Mouse (Mus musculus): Measurements from ENCODE around the gene Nos1ap.

Nos1ap gene

GRCm38 (mm10) chr1:170459896-170460602, 129.6 kb downstream of the Nos1ap start:
- DNase-seq (ENCODE audit: low spot score in 2 of 2): no peak

- no peak for DNase-seq (ENCODE audit: low spot score in 2 of 2)
These were observed 132.0 kb downstream of the Nos1ap start for GRCm38 (mm10) chr1:170457673-170458072.

DNA sequence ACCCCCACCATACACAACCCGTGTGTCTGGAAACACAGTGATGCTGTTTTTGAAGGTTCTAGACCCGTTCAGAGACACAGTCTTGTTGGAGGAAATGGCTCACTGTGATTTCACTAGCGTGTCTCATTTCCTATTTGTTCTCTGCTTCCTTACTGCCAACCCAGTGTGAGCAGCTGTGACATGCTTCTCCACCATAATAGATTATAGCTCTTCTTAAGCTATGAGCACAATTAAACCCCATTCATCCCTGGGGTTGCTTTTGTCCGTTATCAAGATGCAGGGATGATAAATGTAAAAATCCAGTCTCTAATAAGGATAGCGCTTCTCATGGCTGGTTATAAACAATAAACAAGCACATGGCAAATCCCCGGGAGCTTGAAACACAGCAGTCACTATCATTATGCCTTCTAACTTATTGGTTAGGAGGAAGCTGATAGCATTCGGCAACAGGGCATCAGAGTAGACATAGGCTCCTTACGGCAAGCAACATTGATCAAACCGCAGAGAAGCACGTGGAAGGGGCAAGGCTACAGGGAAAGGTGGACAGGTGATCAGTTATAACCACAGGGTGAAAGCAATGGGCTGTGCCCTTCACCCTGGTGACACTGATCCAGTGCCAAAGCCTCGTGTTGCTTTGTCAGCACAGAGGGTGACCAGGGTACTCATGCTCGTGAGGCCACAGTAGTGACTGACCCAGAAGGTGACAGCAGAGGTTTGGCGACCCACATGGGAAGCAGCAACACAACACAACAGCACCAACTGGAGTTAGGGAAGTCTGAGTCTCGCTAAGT, 133.6 kb downstream of the Nos1ap start:
- no peak for DNase-seq (ENCODE audit: low spot score in 2 of 2)

- DNase-seq (ENCODE audit: low spot score in 2 of 2): no peak
These were observed 134.3 kb downstream of the Nos1ap start for GRCm38 (mm10) chr1:170455387-170455786.

DNA sequence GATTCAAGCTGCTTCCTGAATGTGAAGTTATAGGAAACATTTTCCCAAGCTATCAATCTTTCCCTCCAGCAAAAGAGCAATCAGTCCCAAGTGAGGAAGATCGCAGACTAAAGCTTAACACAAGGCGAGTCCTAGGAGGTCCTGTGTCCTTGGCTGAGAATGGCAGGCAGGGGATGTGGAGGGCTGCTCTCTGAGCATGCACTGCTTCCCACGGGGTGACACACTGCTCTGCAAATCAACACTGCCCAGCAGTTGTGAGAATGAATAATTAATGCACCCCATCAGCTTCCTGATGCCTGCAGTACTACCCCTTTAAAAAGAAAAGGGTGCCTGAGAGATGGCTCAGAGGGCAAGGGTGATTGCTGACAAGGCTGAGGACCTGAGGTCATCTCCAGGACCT, 136.2 kb downstream of the Nos1ap start:
- DNase-seq (ENCODE audit: low spot score in 2 of 2): no peak

DNA sequence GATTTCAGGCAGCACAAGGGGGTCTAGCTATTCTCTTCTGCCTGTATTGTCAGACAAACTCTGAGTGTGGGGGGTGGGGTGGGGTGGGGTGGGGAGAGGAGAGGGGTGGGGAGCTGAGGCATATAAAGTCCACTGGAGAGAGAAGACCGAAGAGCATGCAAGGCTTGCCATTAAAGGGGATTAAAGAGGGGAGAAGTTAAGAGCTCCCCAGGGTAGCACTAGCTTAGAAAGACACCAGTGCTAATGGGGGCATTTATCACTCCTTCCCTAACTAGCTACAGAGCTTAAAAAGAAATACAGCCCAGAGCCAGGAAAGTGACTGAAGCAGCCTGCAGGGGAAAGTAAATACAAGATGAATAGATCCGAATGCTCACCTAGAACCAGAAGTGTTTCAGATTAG, 141.4 kb downstream of the Nos1ap start:
- no peak for DNase-seq (ENCODE audit: low spot score in 2 of 2)

DNA sequence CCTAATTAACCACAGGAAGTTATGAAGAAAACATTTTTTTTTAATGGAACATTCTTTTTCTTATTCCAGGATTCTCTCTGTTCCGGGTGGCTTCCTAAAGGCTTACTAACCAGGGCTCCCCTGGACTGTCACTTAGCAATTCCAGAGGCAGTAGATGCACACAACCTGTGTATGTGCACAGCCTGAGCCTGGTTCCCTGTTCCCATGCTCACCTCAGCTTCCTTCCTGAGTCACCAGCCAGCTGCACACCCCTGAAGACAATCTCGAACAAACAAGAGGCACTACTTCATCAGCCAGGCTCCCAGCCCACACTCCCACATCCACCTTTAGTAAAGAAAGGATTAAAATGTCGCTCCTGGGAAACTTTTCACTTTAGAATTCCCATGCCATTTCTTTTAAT, 144.2 kb downstream of the Nos1ap start:
- DNase-seq (ENCODE audit: low spot score in 2 of 2): no peak

DNA sequence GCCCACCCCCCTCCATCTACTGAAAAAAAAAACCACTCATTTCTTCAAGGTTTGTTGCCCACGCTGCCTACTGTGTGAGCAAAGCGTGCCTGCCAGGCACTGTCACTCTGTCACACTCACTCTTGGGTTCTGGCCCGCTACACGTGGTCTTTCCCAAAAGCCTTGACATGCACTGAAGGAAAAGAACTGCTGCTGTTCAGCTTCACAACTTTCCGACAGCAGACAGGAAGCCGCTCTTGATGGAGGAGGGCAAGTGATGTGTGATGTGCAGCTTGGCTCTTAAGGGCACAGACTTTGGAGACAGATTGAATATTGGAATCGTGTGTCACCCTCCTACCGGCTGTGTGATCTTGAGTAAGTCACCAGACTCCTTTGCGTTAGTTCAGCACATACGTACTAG, 149.3 kb downstream of the Nos1ap start:
- peak in 1 of 2 experiments; percentile 29 for DNase-seq (ENCODE audit: low spot score in 2 of 2)

DNA sequence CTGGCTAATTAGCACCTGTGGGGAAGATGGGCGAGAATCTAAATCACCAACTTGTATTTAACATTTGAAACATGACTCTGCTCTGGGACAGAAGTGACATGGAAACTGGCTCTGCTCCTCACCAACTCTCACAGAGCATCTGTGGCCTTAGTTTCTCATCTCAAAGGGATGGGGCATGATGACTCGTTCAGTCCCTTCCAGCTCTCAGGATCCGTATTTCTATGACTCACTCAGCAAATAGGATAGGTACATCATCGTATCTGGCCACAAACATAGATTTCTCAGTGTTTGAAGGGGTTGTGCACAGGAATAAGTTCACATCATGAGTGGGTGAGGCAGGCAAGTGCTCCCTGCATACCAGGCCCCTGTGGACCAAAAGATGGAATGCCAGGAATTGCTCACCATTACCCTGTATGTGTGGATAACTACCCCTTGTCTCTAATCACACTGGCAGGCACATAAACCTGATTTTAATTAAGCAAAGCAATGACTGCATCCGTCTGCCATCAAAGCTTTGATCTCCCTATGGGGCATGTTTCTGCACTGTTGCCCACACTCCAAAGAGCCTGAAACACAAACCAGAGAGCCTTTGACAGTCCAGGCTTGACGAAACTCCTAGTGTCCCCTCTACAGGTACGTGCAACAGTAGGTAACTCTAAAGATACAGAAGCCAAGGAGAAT, 151.1 kb downstream of the Nos1ap start:
- DNase-seq (ENCODE audit: low spot score in 2 of 2): no peak

DNA sequence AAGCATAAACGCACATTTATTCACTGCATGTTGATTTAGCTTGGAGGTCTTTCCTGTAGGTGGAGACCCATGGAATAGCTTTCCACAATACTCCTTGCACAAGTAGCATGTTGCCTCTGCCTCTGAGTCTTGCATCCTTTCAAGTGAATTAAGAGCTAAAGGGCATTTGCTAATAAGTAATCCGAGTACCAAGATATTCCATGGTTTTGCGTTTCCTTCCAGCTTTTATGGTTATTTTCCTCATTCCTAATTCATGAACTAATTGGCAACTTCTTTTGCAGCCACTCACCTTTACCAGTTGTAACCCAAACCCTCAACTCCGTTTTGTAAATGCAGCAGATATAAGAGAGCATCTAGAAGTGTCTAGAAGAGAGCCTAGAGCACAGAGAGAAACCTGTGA, 155.5 kb downstream of the Nos1ap start:
- no peak for DNase-seq (ENCODE audit: low spot score in 2 of 2)

GRCm38 (mm10) chr1:170433661-170434060, 156.0 kb downstream of the Nos1ap start:
- DNase-seq (ENCODE audit: low spot score in 2 of 2): no peak

DNA sequence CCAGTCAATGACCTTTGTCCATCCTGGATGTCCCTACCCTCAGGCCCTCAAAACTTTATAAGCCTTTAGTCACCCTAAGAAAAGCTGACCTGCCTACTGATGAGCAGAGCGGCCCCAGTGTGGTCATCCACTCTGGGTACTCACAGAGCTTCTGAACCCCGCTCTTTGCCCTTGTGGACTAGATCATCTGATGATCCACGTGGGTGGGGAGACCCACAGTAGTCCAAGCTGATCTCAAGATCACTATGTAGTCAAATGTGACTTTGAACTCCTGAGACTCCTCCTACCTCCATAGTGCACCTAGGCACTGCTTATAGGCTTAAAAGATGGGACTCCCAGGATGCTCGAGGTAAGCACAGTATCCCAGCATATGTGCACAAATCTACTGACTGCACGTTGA, 157.4 kb downstream of the Nos1ap start:
- DNase-seq (ENCODE audit: low spot score in 2 of 2): no peak

- no peak for DNase-seq (ENCODE audit: low spot score in 2 of 2)
These were observed 158.3 kb downstream of the Nos1ap start for GRCm38 (mm10) chr1:170431312-170431711.

GRCm38 (mm10) chr1:170430660-170431059, 159.0 kb downstream of the Nos1ap start:
- no peak for DNase-seq (ENCODE audit: low spot score in 2 of 2)

DNA sequence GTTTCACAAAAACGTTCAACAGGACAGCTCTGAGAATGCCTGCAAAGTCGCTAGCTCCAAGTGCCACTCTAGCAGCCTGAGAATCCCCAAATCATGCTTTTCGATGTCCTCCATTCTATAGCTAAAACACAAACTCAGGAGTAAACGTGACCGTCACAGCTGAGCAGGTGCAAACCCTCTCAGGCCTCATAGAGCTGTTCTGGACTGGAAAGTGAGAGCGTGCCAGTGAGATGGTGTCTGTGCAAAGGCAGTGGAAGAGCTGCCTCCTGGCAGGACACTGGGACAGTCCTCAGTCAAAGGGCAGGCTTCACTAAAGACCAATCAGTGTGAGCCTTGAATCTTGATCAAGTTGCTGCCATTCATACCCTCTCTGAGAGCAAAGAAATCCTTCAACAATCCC, 160.0 kb downstream of the Nos1ap start:
- no peak for DNase-seq (ENCODE audit: low spot score in 2 of 2)

DNA sequence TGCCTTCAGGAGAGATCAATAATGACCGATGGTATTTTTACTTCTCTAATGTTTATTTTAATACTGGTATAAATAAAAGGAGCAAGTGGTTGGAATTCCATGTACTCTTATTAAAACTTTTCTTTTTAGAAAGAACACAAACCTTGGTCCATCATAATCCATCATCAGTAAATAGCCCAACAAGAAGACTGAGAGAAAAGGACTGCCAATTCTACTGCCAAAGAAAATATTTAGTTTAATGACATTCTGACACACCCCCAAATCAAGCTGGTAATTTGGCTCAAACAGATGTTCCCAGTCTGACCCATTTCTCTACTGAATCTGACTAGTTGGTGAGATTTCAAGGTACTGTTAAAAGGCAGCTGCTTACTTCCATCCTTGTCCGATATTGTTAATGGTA, 161.5 kb downstream of the Nos1ap start:
- no peak for DNase-seq (ENCODE audit: low spot score in 2 of 2)

GRCm38 (mm10) chr1:170424258-170424889, 165.3 kb downstream of the Nos1ap start:
- no peak for DNase-seq (ENCODE audit: low spot score in 2 of 2)

DNA sequence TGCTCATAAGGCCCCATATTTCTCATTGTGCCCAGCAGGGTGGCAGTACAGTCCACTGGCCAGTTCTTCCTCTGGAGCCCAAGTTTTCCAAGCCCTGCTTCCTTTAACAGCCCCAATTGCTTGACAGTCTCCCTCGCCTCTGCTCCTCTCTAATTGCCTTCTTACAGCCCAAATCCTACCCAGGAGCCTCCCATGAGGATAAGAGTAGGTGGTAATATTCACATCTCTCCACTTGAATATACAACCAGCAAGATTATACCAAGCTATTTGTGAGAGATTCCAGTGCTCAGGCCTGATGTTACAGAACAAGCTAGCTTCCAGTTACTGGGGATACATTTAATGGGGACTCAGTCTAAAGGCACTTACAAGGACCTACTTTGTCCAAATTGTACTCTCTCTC, 166.6 kb downstream of the Nos1ap start:
- DNase-seq (ENCODE audit: low spot score in 2 of 2): no peak

GRCm38 (mm10) chr1:170422188-170422587, 167.5 kb downstream of the Nos1ap start:
- no peak for DNase-seq (ENCODE audit: low spot score in 2 of 2)

DNA sequence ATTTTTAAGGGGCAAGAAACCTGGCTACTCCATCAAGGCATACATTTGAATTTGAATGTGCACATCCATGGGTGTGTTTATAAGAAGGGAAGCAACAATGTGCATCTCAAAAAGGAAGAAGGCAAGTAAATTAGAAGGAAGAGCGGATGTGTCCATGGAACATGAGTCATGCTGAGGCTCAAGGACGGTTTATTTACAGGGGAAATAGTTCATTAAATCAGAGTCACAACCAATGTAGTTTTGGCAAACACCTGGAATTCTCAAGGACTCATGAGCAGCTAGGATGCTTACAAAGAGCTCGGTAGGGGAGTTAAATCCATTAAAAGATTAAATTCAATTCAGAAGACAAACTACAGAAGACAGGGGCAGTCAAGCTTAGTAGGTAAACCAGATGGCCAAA, 169.7 kb downstream of the Nos1ap start:
- no peak for DNase-seq (ENCODE audit: low spot score in 2 of 2)

DNA sequence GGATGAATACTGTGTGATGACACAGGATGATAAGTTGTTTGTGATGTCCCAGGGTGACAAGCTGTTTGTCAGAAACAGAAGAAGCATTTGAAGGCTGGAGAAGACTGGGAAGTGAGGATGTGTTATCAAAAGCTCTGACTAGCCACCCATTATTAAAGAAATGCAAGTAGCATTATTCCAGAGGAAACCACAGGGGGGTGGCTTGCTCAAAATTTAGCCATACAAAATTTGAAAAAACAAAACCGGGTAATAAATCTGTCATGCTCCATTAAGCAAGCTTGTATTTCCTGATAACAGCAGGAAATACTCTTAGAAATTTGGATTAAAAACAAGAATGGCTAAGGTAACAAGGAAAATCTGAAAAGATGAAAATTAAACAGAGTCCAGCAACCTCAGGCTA, 171.5 kb downstream of the Nos1ap start:
- DNase-seq (ENCODE audit: low spot score in 2 of 2): no peak

DNA sequence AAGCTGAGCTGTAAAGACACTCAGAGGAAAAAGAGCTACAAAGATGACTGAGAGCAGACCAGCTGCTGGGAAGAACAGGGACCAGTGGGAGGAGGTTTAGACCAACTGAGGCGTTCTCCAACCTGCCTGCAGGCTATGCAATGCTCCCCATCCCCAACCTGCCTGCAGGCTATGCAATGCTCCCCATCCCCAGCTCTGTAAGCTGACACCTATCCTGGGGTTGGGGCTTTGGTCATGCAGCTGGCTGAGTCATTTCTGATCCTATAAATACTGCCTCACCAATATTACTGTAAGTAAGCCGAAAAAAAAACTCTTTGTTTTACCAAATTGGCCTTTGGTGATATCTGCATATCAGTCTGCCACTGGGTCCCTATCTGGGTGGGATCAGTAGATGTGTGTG, 172.7 kb downstream of the Nos1ap start:
- no peak for DNase-seq (ENCODE audit: low spot score in 2 of 2)

Data from frontal cortex, postnatal 10 days (tissue).